Mouse (Mus musculus): Measurements from ENCODE around the gene Kmt5c.
A peak's percentile ranks its signal among the peaks of the same experiment; 100 is the strongest.

Kmt5c gene

GRCm38 (mm10) chr7:4746326-4746980, 6.5 kb downstream of the Kmt5c start:
- no peak for DNase-seq (ENCODE audit: low spot score)

- no peak for DNase-seq (ENCODE audit: low spot score)
Measured at GRCm38 (mm10) chr7:4747156-4747899, 7.4 kb downstream of the Kmt5c start.

DNA sequence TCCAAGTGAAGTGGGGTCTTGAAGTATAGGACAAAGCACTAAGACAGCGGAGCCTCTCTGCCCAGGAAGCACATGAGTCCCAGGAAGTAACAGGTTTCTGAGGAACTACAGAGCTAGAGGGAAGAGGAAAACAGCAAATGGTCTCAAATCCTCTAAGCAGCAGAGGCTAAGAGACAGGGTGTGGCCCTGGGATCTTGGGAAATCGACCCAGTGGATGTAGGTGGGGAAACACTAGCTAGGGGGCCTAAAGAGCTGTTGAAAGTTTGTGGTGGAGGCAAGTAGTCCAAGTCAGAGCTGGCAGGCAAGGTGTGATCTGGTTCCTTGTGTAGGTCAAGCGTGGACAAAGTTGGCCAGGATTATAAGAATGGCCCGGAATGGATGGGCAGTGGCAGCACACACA, 8.4 kb downstream of the Kmt5c start:
- DNase-seq (ENCODE audit: low spot score) = no peak

DNA sequence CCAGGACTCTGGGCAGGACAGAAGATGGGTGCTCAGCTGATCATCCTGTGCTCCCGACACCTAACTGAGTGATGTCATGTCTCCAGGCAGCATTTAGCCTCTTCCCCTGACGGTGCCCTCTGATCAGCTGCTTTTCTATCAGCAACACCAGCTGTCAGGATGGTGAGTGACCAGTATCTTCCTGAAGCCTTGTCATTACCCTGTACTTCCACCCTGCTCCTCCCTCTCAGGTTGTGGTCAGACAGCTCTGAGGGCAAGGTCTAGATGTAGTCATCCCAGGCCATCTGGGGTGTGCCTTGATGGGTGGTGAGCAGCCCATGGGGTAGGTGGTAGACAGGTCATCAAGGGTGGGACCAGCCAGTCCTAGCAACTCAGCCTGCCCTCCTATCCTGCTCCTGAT, 9.3 kb downstream of the Kmt5c start:
- no peak for DNase-seq (ENCODE audit: low spot score)

- peak; percentile 48 for DNase-seq (ENCODE audit: low spot score)
Measured at GRCm38 (mm10) chr7:4751971-4752820, 12.3 kb downstream of the Kmt5c start.

DNA sequence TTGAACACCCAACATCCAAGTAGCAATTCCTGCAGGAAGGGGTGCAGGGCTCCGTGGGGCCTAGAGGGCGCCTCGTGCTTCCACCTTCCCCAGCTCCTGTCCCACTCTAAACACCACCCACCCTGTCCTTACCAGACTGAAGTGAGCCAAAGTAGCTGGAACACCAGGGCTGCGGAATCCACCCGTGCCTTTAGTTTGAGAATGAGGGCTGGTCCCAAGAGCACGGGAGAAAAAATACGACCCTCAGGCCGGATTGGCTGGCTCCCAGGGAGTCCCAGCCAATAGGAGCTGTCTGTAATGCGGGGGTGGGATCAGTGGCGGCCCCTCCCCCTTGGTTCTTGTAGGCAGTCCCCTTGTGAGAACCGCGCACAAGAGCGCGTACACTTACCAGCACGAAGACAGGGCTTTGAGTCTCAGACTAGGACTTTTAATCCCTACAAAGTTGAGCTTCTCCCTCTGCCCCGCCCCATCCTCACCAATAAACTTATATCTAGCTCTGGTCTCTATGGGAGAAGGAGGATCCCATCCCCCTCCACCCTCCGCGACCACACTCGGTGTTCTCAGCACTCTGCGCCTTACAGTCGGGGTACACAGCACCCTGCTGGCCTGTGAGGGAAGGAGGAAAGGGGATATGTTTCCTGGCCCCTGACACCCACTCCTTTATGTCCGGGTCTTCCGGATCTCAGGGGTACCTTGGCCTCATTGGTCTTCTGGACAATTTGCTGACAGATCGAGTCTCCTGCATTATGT, 13.1 kb downstream of the Kmt5c start, which contains the start of gene Cox6b2:
Cox6b2 (minus strand) TSS at position 274 of the 750 bp plus-strand sequence.
- DNase-seq (ENCODE audit: low spot score) = peak; percentile 72

DNA sequence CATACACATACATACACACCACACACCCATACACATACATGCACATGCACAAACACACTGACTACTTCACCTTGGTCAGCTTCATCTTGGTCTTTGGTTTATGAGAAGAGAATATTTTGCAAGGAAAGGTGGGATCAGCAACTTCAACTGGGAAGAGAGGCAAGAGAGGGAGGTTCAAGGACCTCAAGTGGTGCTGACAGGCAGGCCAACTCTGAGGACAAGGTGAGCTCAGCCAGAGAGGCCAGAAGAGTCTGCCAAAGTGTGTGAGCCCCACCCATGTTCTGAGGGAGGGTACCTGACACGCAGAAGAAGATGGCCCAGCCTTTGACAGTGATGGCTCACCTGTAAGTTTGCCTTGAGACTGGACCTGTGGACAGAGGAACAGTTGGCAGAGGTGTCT, 19.8 kb downstream of the Kmt5c start:
- no peak for DNase-seq (ENCODE audit: low spot score)

DNA sequence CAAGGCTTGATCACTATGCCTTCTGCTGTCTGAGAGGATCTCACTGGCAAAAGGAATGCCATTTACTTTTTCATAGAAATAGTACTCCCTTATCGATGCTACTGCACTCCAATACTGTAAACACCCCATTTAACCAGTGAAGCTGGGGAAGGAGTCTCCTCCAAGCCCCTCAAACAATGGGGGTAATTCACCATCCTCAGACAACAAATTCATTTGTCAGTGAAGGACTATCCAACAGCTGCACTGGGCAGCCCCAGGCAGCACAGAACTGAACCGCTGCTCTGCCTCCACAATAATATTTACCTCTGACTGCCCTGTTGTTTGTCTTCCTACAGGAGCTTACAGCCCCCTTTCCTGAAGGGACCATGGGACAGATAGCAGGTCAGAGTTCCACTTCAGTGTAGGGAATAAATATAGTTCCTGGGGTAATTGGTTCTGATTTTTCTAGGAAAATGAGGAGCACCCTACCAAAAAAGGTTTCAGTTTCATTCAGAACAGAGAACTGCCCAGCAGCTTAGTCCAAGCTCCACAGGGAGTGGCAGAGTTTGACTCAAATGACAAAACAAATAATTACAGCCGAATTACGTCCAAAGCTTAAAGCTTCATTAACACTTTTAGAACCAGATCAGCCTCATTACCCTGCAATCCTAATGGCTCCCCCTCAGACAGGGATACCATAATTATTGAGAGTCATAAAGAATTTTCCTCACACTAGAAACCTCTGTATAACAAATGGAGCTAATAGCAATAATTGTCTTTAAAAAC, 25.2 kb downstream of the Kmt5c start:
- no peak for DNase-seq (ENCODE audit: low spot score)

- DNase-seq (ENCODE audit: low spot score) = no peak
Measured at GRCm38 (mm10) chr7:4771202-4771601, 31.3 kb downstream of the Kmt5c start, which contains the start of gene Fam71e2. Gene Fam71e2 (minus strand): TSS chr7:4771302.

DNA sequence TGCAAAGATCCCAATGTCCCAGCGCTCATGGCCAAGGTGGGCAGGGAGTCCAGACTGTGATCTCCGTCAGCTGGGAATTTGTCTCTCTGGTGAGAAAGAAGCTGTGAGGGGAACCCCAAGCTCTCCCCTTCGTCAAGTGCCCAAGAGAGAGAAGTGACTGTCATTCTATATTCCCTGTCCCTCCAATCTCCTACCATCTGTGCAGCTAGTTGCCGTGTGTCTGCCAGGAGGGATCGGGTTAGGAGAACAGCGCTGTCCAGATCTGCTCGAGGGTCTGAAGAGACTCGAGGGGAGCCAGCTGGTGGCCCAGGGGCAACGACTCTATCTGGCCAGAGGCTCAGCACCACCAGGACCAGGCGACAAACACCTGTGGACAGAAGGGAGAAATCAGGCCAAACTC, 36.2 kb downstream of the Kmt5c start:
- DNase-seq (ENCODE audit: low spot score) = no peak

- peak; percentile 43 for DNase-seq (ENCODE audit: low spot score)
Measured at GRCm38 (mm10) chr7:4776861-4777830, 37.2 kb downstream of the Kmt5c start.

DNA sequence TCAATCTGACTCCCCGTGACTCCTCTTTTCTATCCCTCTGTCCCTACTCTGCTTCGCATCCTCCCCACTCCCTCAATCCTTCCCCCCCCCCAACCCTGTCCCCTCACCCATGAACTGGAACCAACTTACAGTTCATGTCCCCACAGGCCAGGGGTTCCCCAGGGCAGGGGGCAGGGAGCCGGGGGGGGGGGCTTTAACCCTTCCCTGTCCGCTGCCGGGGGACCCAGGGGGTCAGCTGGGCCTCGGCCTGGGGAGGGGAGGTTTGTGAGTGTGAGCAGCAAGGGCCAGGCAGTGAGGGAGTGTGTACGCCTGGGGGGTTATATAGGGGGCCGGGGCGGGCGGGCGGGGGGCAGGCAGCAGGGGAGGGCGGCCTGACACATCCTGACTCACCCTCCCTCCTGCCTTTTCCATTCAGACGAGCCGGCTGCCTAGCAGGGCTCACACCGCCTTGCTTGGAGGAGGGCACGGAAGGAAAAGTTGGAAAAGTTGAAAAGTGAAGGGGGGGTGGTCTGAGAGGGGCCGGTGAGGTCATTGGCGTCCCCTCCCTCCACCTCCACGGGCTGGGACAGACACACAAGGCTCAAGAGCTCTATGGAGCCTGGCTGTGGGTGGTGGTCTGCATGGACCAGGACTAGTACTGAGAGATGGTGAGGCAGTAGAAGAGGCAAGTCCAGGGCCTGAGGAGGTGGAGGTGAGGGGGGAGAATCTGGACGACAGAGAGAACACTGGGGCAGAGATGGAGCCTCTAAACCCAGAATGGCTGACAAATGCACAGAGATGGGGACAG, 38.1 kb downstream of the Kmt5c start:
- DNase-seq (ENCODE audit: low spot score) = no peak

GRCm38 (mm10) chr7:4779921-4780320, 40.0 kb downstream of the Kmt5c start:
- no peak for DNase-seq (ENCODE audit: low spot score)

GRCm38 (mm10) chr7:4782130-4782529, 42.2 kb downstream of the Kmt5c start:
- DNase-seq (ENCODE audit: low spot score) = no peak

- no peak for DNase-seq (ENCODE audit: low spot score)
Measured at GRCm38 (mm10) chr7:4782759-4783158, 42.8 kb downstream of the Kmt5c start, which contains the start of the genes Il11 and Tmem190. Gene Il11 (minus strand): TSS chr7:4782859. Gene Tmem190 (plus strand): TSS chr7:4782937.

DNA sequence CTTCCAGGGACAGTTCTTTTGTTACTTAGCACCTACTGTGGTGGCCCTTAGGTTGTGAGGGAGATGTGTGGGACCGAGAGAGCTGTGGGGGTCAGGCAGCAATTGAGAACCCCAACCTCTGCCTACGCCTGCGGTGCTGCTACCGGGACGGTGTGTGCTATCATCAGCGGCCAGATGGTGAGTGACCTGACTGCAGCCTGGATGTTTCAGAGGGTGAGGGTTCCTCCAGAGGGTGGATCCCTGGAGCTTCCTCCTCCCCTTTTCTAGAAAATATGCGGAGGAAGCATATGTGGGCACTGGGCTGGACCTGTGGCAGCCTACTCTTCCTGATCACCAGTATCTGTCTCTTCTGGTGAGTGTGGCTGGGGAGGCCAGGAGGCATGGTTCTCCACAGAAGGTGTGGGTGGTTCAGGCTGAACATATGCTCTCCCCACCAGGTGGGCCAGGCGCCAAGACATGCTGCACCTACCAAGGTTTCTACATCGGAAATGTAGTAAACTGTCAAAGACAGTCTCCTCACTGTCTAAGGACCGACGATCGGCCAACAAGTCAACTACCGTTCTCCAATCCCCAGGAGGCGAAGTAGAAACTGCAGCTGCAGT, 43.9 kb downstream of the Kmt5c start:
- DNase-seq (ENCODE audit: low spot score) = no peak

DNA sequence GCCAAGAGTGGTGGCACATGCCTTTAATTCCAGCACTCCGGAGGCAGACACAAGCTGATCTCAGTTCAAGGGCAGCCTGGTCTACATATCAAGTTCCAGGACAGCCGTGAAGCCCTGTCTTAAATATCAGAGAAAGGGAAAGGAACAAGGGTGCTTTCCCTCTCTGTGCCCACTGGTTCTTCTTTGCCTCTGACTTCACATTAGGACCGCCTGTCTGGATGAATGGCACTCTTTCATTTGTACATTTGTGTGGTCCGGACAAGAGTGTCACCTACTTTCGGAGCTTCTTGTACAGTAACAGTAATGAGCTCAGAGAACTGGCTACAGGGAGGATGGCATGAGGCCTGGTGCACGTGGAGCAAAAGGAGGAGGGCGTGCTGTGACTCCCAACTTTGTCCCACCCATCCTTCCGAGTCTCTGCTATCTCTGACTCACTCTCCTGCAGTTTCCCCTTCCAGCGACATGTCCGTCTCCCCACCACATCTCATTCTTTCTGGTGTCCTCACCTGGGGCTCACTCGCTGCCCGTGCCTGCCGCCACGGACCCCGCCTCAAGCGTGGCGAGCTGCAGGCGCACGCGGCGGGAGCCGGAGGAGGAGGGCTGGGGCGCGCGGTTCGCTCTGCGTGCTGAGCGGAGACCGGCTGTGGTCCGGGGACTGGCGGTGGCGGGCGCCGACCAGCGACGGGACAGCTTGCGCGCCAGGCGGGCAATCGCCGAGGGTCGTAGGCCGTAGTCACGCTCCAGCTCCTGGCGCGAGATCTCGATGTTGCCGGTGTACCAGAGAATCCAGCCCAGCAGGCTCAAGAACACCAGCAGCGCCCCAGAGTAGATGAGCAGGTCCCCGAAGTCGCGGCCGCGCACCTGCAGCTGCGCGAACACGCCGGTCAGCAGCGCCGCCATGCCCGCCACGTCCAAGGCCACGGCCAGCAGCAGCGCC, 48.9 kb downstream of the Kmt5c start:
- DNase-seq (ENCODE audit: low spot score) = peak; percentile 46
